Mouse (Mus musculus): ENCODE data around the gene Alg1.

GRCm38 (mm10) chr16:5242355-5242754 is 8.9 kb downstream of the Alg1 start:
- TF ChIP-seq EP300 (IDR thresholded peaks at IDR 0.05; ENCODE audit: low read depth) (no peak), CTCF (IDR thresholded peaks at IDR 0.05; ENCODE audit: low read depth) (no peak)

Measured in liver, postnatal 0 days (tissue).